Mouse (Mus musculus) liver, embryonic 16.5 days (tissue): ENCODE data around the gene Svop. TPM values are rescaled to one million over a fixed set of nuclear protein-coding genes. Genes with fewer than 3 reads are reported as not detected.
A peak's percentile ranks its signal among the peaks of the same experiment; 100 is the strongest.

ENCODE experiments used
- ATAC-seq: fragments of 200-750 bp; cut with Nextera tagmentation; 2 replicates; pipeline ENCODE4 v1.8.0; 2017; ENCODE audit warnings: low read depth, mild to moderate bottlenecking, moderate number of reproducible peaks, moderate library complexity
- H3K27ac ChIP-seq: fragments of 300-500 bp; sonication (generic); 2 replicates; pipeline ENCODE4 v1.5.1; 2014; ENCODE audit warnings: mild to moderate bottlenecking, low read length
- H3K27me3 ChIP-seq: fragments of 300-500 bp; sonication (generic); 2 replicates; pipeline ENCODE4 v1.6.1; 2014; ENCODE audit warnings: low read depth, low read length, mixed read lengths; ENCODE audit not compliant: control insufficient read depth, insufficient read depth
- H3K36me3 ChIP-seq: fragments of 300-500 bp; sonication (generic); 2 replicates; pipeline ENCODE4 v1.6.1; 2014; ENCODE audit warnings: mild to moderate bottlenecking; ENCODE audit not compliant: control insufficient read depth, insufficient read depth
- H3K4me1 ChIP-seq: fragments of 300-500 bp; sonication (generic); 2 replicates; pipeline ENCODE4 v1.6.1; 2014; ENCODE audit warnings: low read depth, low read length, mixed read lengths; ENCODE audit not compliant: control insufficient read depth
- H3K4me2 ChIP-seq: fragments of 300-500 bp; sonication (generic); 2 replicates; pipeline ENCODE4 v1.6.1; 2014; ENCODE audit warnings: low read depth, low read length, mixed read lengths
- H3K4me3 ChIP-seq: fragments of 300-500 bp; sonication (generic); 2 replicates; pipeline ENCODE4 v1.5.1; 2014; ENCODE audit warnings: low read depth, mild to moderate bottlenecking, low read length
- H3K9ac ChIP-seq: fragments of 300-500 bp; sonication (generic); 2 replicates; pipeline ENCODE4 v1.6.1; 2014; ENCODE audit warnings: low read depth, low read length
- H3K9me3 ChIP-seq: fragments of 300-500 bp; sonication (generic); replicated peaks from 2 replicates; pipeline ENCODE4 v1.6.1; 2016; ENCODE audit warnings: low read length; ENCODE audit not compliant: control insufficient read depth
- WGBS: fragments of 180-500 bp; shearing (Covaris S2); extraction: QIAGEN DNeasy Blood & Tissue Kit; methylation state at CpG from one replicate; pipeline ENCODE4 v1.1.7; 2014; ENCODE audit not compliant: insufficient replicate concordance; 5-methylcytosine and 5-hydroxymethylcytosine counted together
- polyA plus RNA-seq: library from polyadenylated mRNA; unstranded; fragments of >200 nt; fragmentation: Nextera tagmentation; extraction: Ambion mirVana; gene quantifications from 2 replicates; pipeline ENCODE4 v1.2.1, GENCODE M21; 2015

Svop gene
- polyA plus RNA-seq, 1 experiment from 2014 or later, result 0.05 TPM

GRCm38 (mm10) chr5:114115030-114115429, 23.7 kb upstream of the Svop start:
- no peak overlapping the region for H3K27ac ChIP-seq
- H3K4me3 ChIP-seq, result no peak overlapping the region
- ATAC-seq, result no peak
- no peaks in the 10 kb centered on the region for H3K4me1 ChIP-seq
- no peak overlapping the region for H3K9ac ChIP-seq
- no peaks in the 10 kb centered on the region for H3K27me3 ChIP-seq
- 62% methylated on average over 5 of the region's 5 CpGs for WGBS
- H3K9me3 ChIP-seq, result no peaks in the 10 kb centered on the region
- no peaks in the 10 kb centered on the region; the same call in 1 of the 2 replicates for H3K36me3 ChIP-seq
- H3K4me2 ChIP-seq, result no peak overlapping the region

- Histone ChIP-seq H3K4me3 (no peak overlapping the region), H3K36me3 (peaks cover 16% of the 10 kb centered on the region), H3K27ac (no peak overlapping the region), H3K27me3 (no peaks in the 10 kb centered on the region), H3K4me2 (no peak overlapping the region), H3K9ac (no peak overlapping the region), H3K4me1 (no peaks in the 10 kb centered on the region), H3K9me3 (no peaks in the 10 kb centered on the region; the same call in 1 of the 2 replicates)
- 77% methylated on average over 6 of the region's 6 CpGs for WGBS
- ATAC-seq, result no peak
These were observed 22.0 kb upstream of the Svop start for GRCm38 (mm10) chr5:114113334-114113733.

GRCm38 (mm10) chr5:114106391-114106935, 15.1 kb upstream of the Svop start:
- 78% methylated on average over 16 of the region's 16 CpGs for WGBS
- H3K4me3 ChIP-seq, result no peak overlapping the region
- H3K9me3 ChIP-seq, result no peaks in the 10 kb centered on the region; the same call in 1 of the 2 replicates
- H3K27ac ChIP-seq, result no peak overlapping the region
- H3K36me3 ChIP-seq, result peaks cover 22% of the 10 kb centered on the region
- no peaks in the 10 kb centered on the region for H3K27me3 ChIP-seq
- no peak overlapping the region for H3K4me2 ChIP-seq
- no peak for ATAC-seq
- H3K9ac ChIP-seq, result no peak overlapping the region
- no peaks in the 10 kb centered on the region for H3K4me1 ChIP-seq

GRCm38 (mm10) chr5:114102807-114103206, 11.4 kb upstream of the Svop start:
- H3K4me2 ChIP-seq, result no peak overlapping the region

GRCm38 (mm10) chr5:114101873-114102272, 10.5 kb upstream of the Svop start:
- H3K9ac ChIP-seq, result no peak overlapping the region
- no peak for ATAC-seq
- H3K4me1 ChIP-seq, result peaks cover 12% of the 10 kb centered on the region
- no peaks in the 10 kb centered on the region for H3K9me3 ChIP-seq
- WGBS, result 77% methylated on average over 4 of the region's 4 CpGs
- H3K4me2 ChIP-seq, result no peak overlapping the region
- no peak overlapping the region for H3K27ac ChIP-seq
- peaks cover 4% of the 10 kb centered on the region; the same call in 1 of the 2 replicates for H3K36me3 ChIP-seq
- no peak overlapping the region for H3K4me3 ChIP-seq
- no peaks in the 10 kb centered on the region for H3K27me3 ChIP-seq

More at GRCm38 (mm10) chr5:114102807-114103206, 11.4 kb upstream of the Svop start:
- WGBS, result 29% methylated on average over 1 of the region's 1 CpGs
- no peak for ATAC-seq
- H3K27me3 ChIP-seq, result no peaks in the 10 kb centered on the region
- H3K9me3 ChIP-seq, result no peaks in the 10 kb centered on the region
- peaks cover 4% of the 10 kb centered on the region; the same call in 1 of the 2 replicates for H3K36me3 ChIP-seq
- H3K27ac ChIP-seq, result no peak overlapping the region
- no peak overlapping the region for H3K4me3 ChIP-seq
- peaks cover 12% of the 10 kb centered on the region for H3K4me1 ChIP-seq
- H3K9ac ChIP-seq, result no peak overlapping the region

GRCm38 (mm10) chr5:114100390-114101099, 9.2 kb upstream of the Svop start:
- H3K27me3 ChIP-seq, result no peaks in the 10 kb centered on the region
- peak overlapping the region; percentile 80 for H3K9ac ChIP-seq
- 4% methylated on average over 64 of the region's 64 CpGs for WGBS
- H3K9me3 ChIP-seq, result no peaks in the 10 kb centered on the region
- H3K36me3 ChIP-seq, result peaks cover 2% of the 10 kb centered on the region; the same call in 1 of the 2 replicates
- ATAC-seq, result peak; percentile 64
- H3K4me1 ChIP-seq, result peaks cover 12% of the 10 kb centered on the region
- no peak overlapping the region for H3K27ac ChIP-seq
- peak overlapping the region; percentile 78 for H3K4me3 ChIP-seq
- H3K4me2 ChIP-seq, result peak overlapping the region; percentile 77

- no peak overlapping the region for H3K27ac ChIP-seq
- WGBS, result 7% methylated on average over 37 of the region's 37 CpGs
- H3K4me1 ChIP-seq, result peaks cover 12% of the 10 kb centered on the region
- peak overlapping the region; percentile 77 for H3K4me2 ChIP-seq
- no peaks in the 10 kb centered on the region for H3K9me3 ChIP-seq
- H3K9ac ChIP-seq, result peak overlapping the region; percentile 80
- H3K27me3 ChIP-seq, result no peaks in the 10 kb centered on the region
- no peaks in the 10 kb centered on the region for H3K36me3 ChIP-seq
- H3K4me3 ChIP-seq, result peak overlapping the region; percentile 78
- peak; percentile 86 for ATAC-seq
These were observed 8.5 kb upstream of the Svop start for GRCm38 (mm10) chr5:114099709-114100389.

- no peaks in the 10 kb centered on the region for H3K4me1 ChIP-seq
- no peak overlapping the region for H3K4me2 ChIP-seq
- H3K9me3 ChIP-seq, result no peaks in the 10 kb centered on the region
- no peak overlapping the region for H3K27ac ChIP-seq
- no peak overlapping the region for H3K4me3 ChIP-seq
- peaks cover 8% of the 10 kb centered on the region for H3K27me3 ChIP-seq
- WGBS, result 25% methylated on average over 7 of the region's 7 CpGs
- no peak overlapping the region for H3K9ac ChIP-seq
- no peaks in the 10 kb centered on the region for H3K36me3 ChIP-seq
- no peak for ATAC-seq
These were observed 853 bp downstream of the Svop start for GRCm38 (mm10) chr5:114090421-114091013.
